Mouse (Mus musculus): ENCODE results near the gene Tsc2. TPM values are rescaled to one million over a fixed set of nuclear protein-coding genes. Genes with fewer than 3 reads are reported as not detected.

Tsc2 gene
- total and polyA plus RNA-seq, 3 experiments = 104 to 178 (median 110) TPM

DNA sequence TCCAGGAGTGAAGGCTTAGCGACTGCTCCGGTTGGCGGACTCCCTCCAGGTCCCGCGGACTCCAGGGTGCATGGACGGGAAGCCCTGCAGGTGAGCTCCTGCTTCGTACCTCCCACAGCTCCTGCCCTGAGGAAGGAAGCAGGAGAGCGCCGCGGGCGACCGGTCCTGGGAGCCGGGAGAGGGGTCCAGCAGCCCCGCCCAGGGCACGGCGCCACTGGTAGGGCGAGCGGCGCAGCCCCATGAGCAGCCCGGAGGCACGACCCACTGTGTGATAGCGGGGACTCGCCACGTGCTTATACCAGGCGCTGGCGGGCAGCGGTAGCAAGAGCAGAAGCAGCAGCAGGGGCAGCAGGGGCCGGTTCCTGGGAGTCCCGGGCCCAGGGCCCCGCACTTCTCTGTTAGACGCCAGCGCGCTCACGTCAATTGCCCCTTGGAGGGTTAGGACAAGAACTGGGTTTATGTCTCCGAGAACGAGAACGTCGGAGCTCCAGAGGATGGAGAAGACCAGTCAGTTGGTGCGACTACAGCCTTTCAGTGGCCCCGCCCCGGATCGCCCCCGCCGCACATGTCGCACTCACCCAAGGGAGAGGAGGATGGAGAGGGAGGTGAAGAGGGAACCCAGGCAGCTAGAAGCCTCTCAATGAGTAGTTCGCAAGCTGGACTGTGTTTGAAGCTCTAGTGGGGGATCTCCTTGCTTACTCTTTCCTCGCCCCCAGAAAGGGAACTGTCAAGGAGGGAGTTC, 25.8 kb upstream of the Tsc2 start, which contains the start of gene Npw:
Gene Npw (minus strand): TSS at position 441 of the 742 bp plus-strand sequence.
- intact Hi-C loops (cut with DNase I) = no loop called here
- peak within 1 kb of the TSS; percentile 39 for H3K4me3 ChIP-seq
- H3K27me3 ChIP-seq (ENCODE audit: control insufficient read depth, insufficient read depth, low read length) = peaks cover 15% of the 10 kb centered on the region
- TF ChIP-seq POLR2A (IDR thresholded peaks at IDR 0.05; ENCODE audit: insufficient read depth, low read depth, low read length) (no peak), CTCF (IDR thresholded peaks at IDR 0.05) (no peak), EP300 (IDR thresholded peaks at IDR 0.05; ENCODE audit: insufficient read depth, low read depth, low read length) (no peak)
- H3K4me1 ChIP-seq (ENCODE audit: control insufficient read depth, insufficient read depth, low read length) = peaks cover 4% of the 10 kb centered on the region
- no peak within 1 kb of the TSS for H3K27ac ChIP-seq
- 4% methylated on average over 47 of the region's 47 CpGs for WGBS
- H3K79me2 ChIP-seq (replicated peaks; ENCODE audit: control insufficient read depth, insufficient read depth, low read length) = no peaks in the 10 kb centered on the region
- no peak for DNase-seq
- no peaks in the 10 kb centered on the region for H3K36me3 ChIP-seq (ENCODE audit: control insufficient read depth, insufficient read depth, low read length)
- H3K9ac ChIP-seq (ENCODE audit: low read depth, low read length) = peak within 1 kb of the TSS; percentile 68

DNA sequence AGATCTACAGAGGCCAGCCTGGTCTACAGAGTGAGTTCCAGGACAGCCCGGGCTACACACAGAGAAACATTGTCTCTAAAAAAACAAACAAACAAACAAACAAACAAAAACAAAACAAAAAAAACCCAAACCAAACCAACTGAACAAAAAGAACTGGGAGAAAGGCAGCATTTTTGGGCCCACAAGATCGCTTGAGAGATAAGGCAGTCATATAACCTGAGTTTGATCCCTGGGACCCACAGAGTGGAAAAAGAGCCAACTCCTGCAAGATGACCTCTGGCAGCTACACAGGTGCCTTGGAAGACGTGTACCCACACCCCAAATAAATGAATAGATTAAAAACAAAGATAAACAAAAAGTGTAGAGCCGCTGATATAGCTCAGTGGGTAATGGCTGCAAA, 22.5 kb upstream of the Tsc2 start:
- 79% methylated on average over 4 of the region's 4 CpGs for WGBS

DNA sequence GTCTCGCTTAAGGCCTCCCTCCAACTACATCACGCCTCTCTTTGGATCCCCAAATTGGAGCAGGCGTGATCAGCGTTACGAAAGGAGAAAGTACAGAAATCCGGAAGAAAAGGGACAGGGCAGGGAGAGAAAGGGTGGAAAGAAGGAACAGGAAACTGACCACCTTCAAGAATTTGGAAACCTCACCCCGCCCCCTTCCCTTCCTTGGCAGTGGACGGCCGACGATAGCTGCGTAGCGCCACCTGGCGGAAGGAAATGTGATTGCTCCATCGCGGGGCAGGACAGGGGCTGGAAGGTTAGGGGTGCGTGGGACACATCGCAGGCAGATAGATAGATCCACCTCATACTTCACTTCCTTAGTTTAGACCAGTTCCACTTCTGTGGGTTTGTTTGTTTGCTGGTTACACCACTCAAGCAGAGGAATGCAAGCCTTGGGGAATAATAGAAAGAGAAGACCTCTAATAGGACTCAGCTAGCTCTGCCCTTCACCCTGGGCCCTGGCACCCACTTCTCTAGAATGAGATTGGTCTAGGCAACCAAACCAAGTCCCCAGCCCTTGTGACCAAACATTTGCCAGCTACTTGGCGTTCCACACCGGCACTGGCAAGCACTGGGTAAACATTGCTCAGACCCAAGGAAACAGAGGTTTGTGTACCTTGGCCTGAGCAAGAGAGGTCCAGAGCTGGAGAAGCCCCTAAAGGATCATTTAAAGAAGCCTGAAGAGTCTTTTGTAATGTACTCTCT, 21.7 kb upstream of the Tsc2 start:
- TF ChIP-seq CTCF (IDR thresholded peaks at IDR 0.05) (peak; percentile 96), EP300 (IDR thresholded peaks at IDR 0.05; ENCODE audit: insufficient read depth, low read depth, low read length) (peak; percentile 91), POLR2A (IDR thresholded peaks at IDR 0.05; ENCODE audit: insufficient read depth, low read depth, low read length) (no peak)
- H3K4me1 ChIP-seq (ENCODE audit: control insufficient read depth, insufficient read depth, low read length) = peaks cover 8% of the 10 kb centered on the region
- peak overlapping the region; percentile 19; the same call in 1 of the 2 replicates for H3K9ac ChIP-seq (ENCODE audit: low read depth, low read length)
- no peaks in the 10 kb centered on the region for H3K36me3 ChIP-seq (ENCODE audit: control insufficient read depth, insufficient read depth, low read length)
- 5% methylated on average over 19 of the region's 19 CpGs for whole genome bisulfite sequencing
- peaks cover 15% of the 10 kb centered on the region for H3K27me3 ChIP-seq (ENCODE audit: control insufficient read depth, insufficient read depth, low read length)
- peak overlapping the region; percentile 33; the same call in 1 of the 2 replicates for H3K4me3 ChIP-seq
- peak overlapping the region; percentile 45 for H3K27ac ChIP-seq
- intact Hi-C loops (cut with DNase I) = loop anchor here (2.0 to 5.0 kb wide), 3 partner anchors 57 to 127 kb away; partner anchors contain the start of gene Traf7
- peaks cover 3% of the 10 kb centered on the region; the same call in 1 of the 2 replicates for H3K79me2 ChIP-seq (replicated peaks; ENCODE audit: control insufficient read depth, insufficient read depth, low read length)
- DNase-seq = peak; percentile 79 to 84

More for the DNA sequence above, 22.5 kb upstream of the Tsc2 start:
- H3K4me1 ChIP-seq (ENCODE audit: control insufficient read depth, insufficient read depth, low read length) = peaks cover 8% of the 10 kb centered on the region
- TF ChIP-seq POLR2A (IDR thresholded peaks at IDR 0.05; ENCODE audit: insufficient read depth, low read depth, low read length) (no peak), EP300 (IDR thresholded peaks at IDR 0.05; ENCODE audit: insufficient read depth, low read depth, low read length) (no peak), CTCF (IDR thresholded peaks at IDR 0.05) (no peak)
- peaks cover 15% of the 10 kb centered on the region for H3K27me3 ChIP-seq (ENCODE audit: control insufficient read depth, insufficient read depth, low read length)
- H3K9ac ChIP-seq (ENCODE audit: low read depth, low read length) = no peak overlapping the region
- H3K79me2 ChIP-seq (replicated peaks; ENCODE audit: control insufficient read depth, insufficient read depth, low read length) = peaks cover under 1% of the 10 kb centered on the region; the same call in 1 of the 2 replicates
- no peak overlapping the region for H3K27ac ChIP-seq
- no peak overlapping the region for H3K4me3 ChIP-seq
- intact Hi-C loops (cut with DNase I) = loop anchor here (2.0 to 5.0 kb wide), 3 partner anchors 58 to 128 kb away; partner anchors contain the start of gene Traf7
- DNase-seq = no peak
- no peaks in the 10 kb centered on the region for H3K36me3 ChIP-seq (ENCODE audit: control insufficient read depth, insufficient read depth, low read length)

- DNase-seq = no peak
- whole genome bisulfite sequencing = 29% methylated on average over 3 of the region's 3 CpGs
- Histone ChIP-seq H3K27me3 (ENCODE audit: control insufficient read depth, insufficient read depth, low read length) (no peaks in the 10 kb centered on the region), H3K4me3 (no peak overlapping the region), H3K4me1 (ENCODE audit: control insufficient read depth, insufficient read depth, low read length) (peaks cover 8% of the 10 kb centered on the region), H3K36me3 (ENCODE audit: control insufficient read depth, insufficient read depth, low read length) (no peaks in the 10 kb centered on the region), H3K27ac (peak overlapping the region; percentile 31), H3K9ac (ENCODE audit: low read depth, low read length) (no peak overlapping the region), H3K79me2 (replicated peaks; ENCODE audit: control insufficient read depth, insufficient read depth, low read length) (peaks cover 3% of the 10 kb centered on the region)
- intact Hi-C loops (cut with DNase I) = loop anchor here (5.0 kb wide), 2 partner anchors 55 to 125 kb away; partner anchors contain the start of gene Traf7
- TF ChIP-seq CTCF (IDR thresholded peaks at IDR 0.05) = no peak
- TF ChIP-seq POLR2A (IDR thresholded peaks at IDR 0.05; ENCODE audit: insufficient read depth, low read depth, low read length) = no peak
- TF ChIP-seq EP300 (IDR thresholded peaks at IDR 0.05; ENCODE audit: insufficient read depth, low read depth, low read length) = no peak
Measured at GRCm38 (mm10) chr17:24651835-24652234, 19.4 kb upstream of the Tsc2 start.

DNA sequence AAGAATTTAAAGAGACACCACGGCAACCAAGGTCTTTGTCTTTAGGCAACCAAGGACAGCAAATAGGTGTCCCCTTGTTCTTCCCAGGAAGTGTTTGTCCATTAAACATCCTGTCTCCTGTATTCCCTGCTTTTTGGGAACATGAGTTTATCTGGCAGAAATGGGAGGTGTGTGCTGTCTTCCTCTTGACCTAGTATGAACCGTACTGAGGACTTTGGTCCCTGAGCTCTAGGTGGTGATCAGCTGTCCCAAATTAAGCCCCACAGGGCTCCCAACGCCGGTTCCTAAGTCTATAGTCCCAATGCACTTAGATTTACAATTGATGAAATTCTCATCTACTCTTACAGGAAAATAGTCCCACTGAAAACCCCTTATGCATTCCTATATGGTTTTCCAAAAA, 18.3 kb upstream of the Tsc2 start:
- 62% methylated on average over 4 of the region's 4 CpGs for WGBS
- peak overlapping the region; percentile 98 for H3K27ac ChIP-seq
- no peak for DNase-seq
- H3K4me1 ChIP-seq (ENCODE audit: control insufficient read depth, insufficient read depth, low read length) = peaks cover 8% of the 10 kb centered on the region
- intact Hi-C loops (cut with DNase I) = loop anchor here (1.0 to 5.0 kb wide), 3 partner anchors 18 to 123 kb away; partner anchors contain the start of genes Nthl1, Traf7 and Tsc2
- no peak for TF ChIP-seq CTCF (IDR thresholded peaks at IDR 0.05)
- TF ChIP-seq EP300 (IDR thresholded peaks at IDR 0.05; ENCODE audit: insufficient read depth, low read depth, low read length) = no peak
- TF ChIP-seq POLR2A (IDR thresholded peaks at IDR 0.05; ENCODE audit: insufficient read depth, low read depth, low read length) = no peak
- no peaks in the 10 kb centered on the region for H3K27me3 ChIP-seq (ENCODE audit: control insufficient read depth, insufficient read depth, low read length)
- no peaks in the 10 kb centered on the region for H3K36me3 ChIP-seq (ENCODE audit: control insufficient read depth, insufficient read depth, low read length)
- peaks cover 3% of the 10 kb centered on the region for H3K79me2 ChIP-seq (replicated peaks; ENCODE audit: control insufficient read depth, insufficient read depth, low read length)
- H3K9ac ChIP-seq (ENCODE audit: low read depth, low read length) = peak overlapping the region; percentile 75; the same call in 1 of the 2 replicates
- H3K4me3 ChIP-seq = peak overlapping the region; percentile 97
